Mouse (Mus musculus): Measurements from ENCODE around the gene Olfr1239.

The Olfr1239 gene

DNA sequence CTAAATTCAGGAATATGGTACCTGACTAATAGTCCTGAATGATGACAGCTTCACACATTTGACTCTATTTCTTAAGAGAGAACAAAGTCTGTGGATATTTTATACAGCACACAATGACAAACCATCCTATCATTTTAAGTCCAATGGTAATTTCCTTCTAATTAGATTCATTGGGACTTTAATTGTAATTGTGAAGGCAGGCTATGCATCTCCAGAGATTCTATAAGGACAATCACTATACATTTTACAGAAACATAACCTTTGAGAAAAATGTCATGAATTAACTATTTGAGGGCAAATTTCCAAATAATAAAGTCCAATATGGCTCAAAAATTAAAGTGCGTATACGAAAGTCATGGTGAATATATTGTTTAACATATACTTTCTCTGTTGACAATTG is at the start of gene Olfr1239:
Gene Olfr1239 (minus strand): TSS at position 101 of the 400 bp plus-strand sequence.
- no peak for DNase-seq

DNA sequence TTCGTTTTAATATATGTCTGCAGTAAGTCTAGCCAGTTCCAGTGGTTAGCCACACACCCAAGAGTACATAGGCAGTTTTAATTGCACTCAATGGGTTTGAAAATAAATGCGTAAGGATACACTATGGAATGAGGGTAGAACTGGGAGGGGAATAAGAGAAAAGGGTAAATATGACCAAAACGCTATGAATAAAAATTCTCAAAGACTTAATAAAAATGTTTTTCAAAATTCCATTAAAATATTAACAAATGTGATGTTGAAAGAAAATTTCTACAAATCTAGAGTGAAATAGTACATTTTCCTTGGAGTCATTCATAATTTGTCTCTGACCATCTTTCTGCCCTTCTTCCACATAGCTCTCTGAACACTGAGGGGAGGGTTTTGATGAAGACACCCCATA is 22.7 kb upstream of the Olfr1239 start, which contains the start of gene Olfr1240:
Gene Olfr1240 (minus strand): TSS at position 101 of the 400 bp plus-strand sequence.
- DNase-seq = no peak

DNA sequence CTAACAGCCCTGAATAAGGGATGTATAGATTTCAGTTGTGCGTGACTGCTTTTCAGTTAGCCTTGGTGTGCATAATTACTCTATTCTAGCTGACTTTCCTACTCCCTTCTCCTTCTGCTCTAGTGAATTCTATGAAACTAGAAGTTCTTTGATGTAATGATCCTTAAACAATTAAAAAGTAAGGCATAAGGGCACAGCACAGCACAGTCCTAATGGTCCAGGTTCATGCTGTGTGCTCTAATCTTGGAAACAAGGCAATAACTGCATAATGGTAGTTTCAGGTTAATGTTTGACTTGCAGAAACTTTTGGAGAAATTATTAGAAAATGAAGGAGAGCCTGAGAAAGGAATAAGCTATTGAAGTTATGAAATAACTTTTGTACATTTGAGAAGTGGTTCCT is 5.7 kb downstream of the Olfr1239 start:
- DNase-seq = no peak

DNA sequence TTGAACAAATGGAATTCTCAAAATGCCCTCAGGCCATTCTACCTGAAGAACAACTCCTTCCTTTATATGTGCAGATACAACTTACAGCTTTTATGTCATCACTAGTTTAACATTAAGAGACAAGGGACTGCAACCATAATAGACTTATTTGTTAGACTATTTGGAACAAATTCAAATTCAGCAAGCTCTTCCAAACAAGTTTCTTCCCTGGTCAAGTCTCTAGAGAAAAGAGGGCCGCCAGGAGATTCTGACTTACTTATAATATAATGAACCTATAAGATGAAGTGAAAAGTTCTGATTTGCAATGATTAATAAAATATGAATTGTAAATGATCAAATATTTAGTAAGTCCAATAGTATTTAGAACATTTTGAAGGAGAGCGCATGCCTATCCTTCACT is 10.6 kb downstream of the Olfr1239 start, which contains the start of gene Olfr1238:
Gene Olfr1238 (minus strand): TSS at position 101 of the 400 bp plus-strand sequence.
- no peak for DNase-seq

DNA sequence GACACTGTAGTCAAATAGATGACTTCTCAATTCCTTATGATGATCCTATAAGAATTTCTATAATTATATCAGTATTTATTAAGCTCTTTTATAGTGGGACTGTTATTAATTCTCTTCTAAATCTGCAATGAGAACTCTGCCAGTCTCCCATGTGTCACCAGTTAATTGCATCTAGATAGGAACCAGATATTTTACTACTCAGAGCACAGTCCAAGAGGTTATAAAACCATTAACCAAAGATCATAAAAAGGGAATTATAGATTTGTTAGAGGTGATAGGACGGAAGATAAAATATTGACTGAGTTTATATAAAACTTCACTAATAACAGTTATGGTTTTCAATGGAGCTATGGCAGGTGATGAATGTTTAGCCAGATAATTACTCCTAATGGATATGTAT is 19.3 kb downstream of the Olfr1239 start:
- no peak for DNase-seq

All from spleen, adult 18-20 months (tissue).